Mouse (Mus musculus) layer of hippocampus, adult 2 months (tissue): Measurements from ENCODE around the gene Cep295nl. TPM values are rescaled to one million over a fixed set of nuclear protein-coding genes. Genes with fewer than 3 reads are reported as not detected.
"Not testable (repeated sequence)": the region's sequence is repeated elsewhere in the genome, so short reads cannot be mapped to it uniquely, and the experiment has no call there.

Experiments
- DNase-seq, 2 experiments: peaks; one replicate each; pipeline ENCODE4 v3.0.0; 2022; ENCODE audit warnings: low spot score in 2 of 2
- H3K27ac ChIP-seq: fragments of 200-600 bp; 2 replicates; pipeline ENCODE4 v1.8.1; 2022
- H3K4me3 ChIP-seq: fragments of 200-600 bp; 2 replicates; pipeline ENCODE4 v1.8.1; 2022; ENCODE audit warnings: mild to moderate bottlenecking
- CTCF ChIP-seq: fragments of 200-600 bp; conservative IDR thresholded peaks from 2 replicates; pipeline ENCODE4 v1.8.1; 2022; ENCODE audit warnings: antibody characterized with exemption, mild to moderate bottlenecking, moderate library complexity
- long read RNA-seq, 2 experiments: library from polyadenylated mRNA; stranded (forward); transcript quantifications; one replicate each; pipeline ENCODE4 v2.0.0; 2021; ENCODE audit warnings: borderline mapping rate in 2 of 2
- total RNA-seq, 2 experiments: library from RNA; stranded (reverse); gene quantifications; 2 replicates each; pipeline ENCODE4 v1.2.3; 2021

Gene Cep295nl
- total RNA-seq = 1 to 10 TPM; 1.1 to 1.6 TPM
- long read RNA-seq, experiment 1 = 0 reads
- long read RNA-seq, experiment 2 = 0 reads

DNA sequence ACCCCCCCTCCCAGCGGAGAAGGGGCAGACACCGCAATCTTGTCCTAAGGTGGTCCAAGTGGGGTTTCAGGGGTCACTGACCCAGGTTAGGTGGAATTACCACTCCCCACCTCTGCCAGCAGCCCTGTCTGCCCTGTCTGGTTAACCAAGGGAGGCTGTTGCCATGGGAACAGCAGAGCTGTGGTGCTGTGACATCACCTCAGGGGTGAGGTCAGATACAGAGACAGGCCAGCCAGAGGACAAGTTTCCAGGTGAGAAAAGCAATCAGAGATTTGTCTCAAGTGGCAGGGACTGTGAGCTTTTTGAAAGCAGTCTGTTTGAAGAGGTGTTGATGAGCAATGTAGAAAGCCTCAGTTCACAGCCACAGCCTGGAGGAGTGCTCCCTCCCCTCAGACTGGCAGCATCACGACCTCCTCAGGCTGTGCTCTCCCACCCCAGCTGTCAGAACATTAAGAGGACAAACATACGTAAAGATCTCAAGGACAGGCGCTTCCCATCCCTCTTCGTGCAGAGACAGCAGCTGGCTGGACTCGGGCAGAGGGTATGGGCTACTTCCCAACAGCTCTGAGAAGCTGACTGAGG, at the start of gene Cep295nl:
Gene Cep295nl (minus strand): TSS at position 101 of the 582 bp plus-strand sequence.
- H3K27ac ChIP-seq = no peak within 1 kb of the TSS
- H3K4me3 ChIP-seq = no peak within 1 kb of the TSS
- no peak for DNase-seq
- TF ChIP-seq CTCF = no peak

DNA sequence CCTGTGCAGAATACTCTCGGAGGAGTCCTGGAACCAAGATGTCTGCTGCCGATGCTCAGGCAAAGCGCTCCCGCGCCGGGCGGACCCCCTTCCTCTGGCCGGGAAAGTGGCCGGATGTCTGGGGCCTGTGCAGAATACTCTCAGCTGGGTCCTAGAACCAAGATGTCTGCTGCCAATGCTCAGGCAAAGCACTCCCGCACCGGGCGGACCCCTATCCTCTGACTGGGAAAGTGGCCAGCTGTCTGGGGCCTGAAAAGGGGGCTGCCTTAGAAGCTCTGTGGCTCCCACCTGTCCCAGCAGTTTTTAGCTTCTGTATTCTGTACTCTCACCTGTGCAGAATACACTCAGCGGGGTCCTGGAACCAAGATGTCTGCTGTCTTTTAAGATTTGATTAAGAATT, 45.5 kb upstream of the Cep295nl start:
- DNase-seq, H3K27ac ChIP-seq, H3K4me3 ChIP-seq: not testable (repeated sequence)

DNA sequence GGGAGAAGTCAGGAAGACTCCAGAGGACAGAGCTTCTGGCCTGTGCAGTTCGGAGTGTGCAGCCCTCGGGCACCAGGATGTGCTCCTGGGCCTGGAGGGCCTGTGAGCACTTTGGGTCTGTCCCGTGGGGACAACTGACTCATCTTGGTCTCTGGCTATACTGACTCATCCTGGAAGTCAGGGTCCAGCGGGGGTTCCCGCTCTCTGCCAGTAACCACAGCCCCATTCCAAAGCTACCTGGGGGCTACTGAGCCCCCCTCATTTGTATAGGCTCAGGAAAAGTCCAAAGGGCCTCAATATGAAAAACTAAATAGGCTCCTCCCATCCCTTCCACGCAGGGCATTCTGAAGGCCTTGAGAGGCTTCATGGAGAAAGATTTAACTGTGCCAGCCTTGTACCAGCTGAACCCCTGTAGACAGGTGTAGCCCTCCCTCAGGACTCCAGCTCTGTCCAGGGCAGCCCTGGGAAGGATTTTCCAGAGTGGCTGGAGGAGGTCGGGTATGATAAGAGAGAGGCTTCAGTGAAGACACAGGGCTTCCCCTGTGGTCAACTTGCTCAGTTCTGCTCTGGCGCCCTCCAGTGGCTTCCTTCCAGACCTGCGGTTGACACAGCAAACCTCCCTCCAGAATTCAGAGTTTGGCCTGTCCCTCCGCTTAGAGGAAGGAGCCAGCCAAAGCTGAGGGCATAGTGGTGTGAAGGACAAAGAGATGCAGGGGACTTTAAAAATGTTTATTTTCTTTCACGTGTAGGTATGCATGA, 37.1 kb upstream of the Cep295nl start:
- DNase-seq = peak; percentile 80 to 86
- no peak overlapping the region for H3K4me3 ChIP-seq
- TF ChIP-seq CTCF = peak; percentile 95
- no peak overlapping the region for H3K27ac ChIP-seq

DNA sequence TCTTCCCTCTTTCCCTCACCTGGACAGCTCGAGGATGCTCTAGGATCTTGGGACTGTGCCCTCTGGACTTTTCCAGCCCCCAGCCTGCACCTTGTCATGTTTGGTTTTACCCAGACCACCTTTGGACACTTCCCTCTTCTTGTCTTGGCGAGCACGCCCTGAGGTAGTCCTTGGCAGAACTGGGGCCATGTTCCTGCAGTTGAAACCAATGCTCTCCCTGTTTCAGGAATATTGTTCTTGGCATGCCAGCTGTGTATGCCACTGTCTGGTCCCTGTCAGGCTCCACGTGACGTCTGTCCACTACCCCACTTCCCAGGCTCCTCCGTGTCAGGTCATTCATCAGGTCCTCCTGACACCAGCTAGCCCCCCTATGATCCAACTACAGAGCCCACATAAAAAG, 36.4 kb upstream of the Cep295nl start:
- Histone ChIP-seq H3K4me3 (no peak overlapping the region), H3K27ac (no peak overlapping the region)
- no peak for DNase-seq
- no peak for TF ChIP-seq CTCF

DNA sequence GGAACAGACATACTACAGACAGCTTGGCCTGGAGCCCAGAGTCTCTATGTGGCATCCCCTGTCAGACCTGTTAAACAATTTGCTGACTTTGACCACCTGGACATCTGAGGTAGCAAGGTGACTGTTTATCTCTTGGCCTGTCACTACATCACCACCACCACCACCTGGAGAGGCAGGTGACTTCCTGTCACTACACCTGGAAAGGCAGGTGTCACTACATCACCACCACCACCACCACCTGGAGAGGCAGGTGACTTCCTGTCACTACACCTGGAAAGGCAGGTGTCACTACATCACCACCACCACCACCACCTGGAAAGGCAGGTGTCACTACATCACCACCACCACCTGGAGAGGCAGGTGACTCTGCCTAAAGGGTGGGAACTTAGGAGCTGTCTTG, 34.0 kb upstream of the Cep295nl start:
- not testable (repeated sequence) for H3K4me3 ChIP-seq, H3K27ac ChIP-seq
- DNase-seq = peak in 1 of 2 experiments; percentile 2

DNA sequence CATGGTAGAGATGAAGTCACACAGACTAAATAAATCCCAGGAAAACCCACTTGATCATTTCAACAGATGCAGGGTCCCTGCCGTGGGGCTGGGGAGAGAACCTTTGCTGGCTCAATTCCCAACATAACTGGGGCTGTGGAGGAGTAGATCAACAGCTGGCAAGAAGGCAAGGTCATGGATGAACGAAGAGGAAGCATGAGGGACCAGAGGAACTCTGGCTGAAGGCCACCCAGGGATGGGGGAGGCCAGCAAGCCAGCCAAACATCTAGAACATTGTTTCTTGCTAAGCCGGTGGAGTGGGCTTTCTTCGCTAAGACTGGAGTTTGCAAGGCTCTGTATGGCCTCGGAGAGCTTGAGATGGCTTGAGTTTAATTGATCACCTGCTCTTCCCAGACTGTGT, 33.6 kb upstream of the Cep295nl start:
- no peak overlapping the region for H3K4me3 ChIP-seq
- TF ChIP-seq CTCF = no peak
- DNase-seq = no peak
- no peak overlapping the region for H3K27ac ChIP-seq

DNA sequence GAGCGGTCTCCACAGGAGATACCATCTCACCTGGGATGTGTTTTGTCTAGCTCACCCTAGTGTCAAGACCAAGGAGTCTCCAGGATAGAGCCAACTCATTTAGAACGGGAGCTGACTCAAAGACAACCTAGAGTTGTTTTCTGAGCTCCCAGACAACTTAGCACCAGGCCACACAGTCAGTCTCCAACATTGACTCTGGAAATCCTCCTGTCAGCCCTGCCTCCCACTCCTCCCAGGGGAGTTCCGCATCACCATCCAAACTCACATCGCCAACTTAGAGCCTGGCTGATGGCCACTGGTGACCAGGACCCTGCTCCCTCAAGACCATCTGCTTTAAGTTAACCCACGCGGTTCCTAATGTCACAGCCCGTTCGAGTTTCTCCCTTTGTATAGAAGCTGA, 33.2 kb upstream of the Cep295nl start:
- DNase-seq = peak in 1 of 2 experiments; percentile 7
- no peak for TF ChIP-seq CTCF
- no peak overlapping the region for H3K27ac ChIP-seq
- H3K4me3 ChIP-seq = no peak overlapping the region

DNA sequence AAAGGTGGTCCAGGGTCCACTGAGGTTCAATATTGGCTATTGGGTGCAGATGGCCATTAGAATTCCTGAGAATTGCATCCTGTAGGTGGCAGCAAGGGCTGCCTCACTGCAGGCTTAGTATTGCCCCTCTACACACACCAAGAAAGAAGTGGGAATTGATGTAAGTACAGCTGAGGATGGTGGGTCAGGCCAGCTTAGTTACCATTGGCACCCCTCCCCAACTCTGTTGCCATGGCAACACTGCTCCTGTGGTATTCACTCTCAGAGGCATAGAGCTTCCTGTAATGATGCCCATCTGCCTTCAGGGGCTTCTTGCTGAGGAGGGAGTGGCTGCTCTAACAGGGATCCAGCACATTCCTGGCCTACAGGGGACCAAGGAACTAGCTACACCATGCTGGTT, 32.7 kb upstream of the Cep295nl start:
- peak; percentile 53 for TF ChIP-seq CTCF
- DNase-seq = peak in 1 of 2 experiments; percentile 7
- H3K4me3 ChIP-seq = no peak overlapping the region
- no peak overlapping the region for H3K27ac ChIP-seq

DNA sequence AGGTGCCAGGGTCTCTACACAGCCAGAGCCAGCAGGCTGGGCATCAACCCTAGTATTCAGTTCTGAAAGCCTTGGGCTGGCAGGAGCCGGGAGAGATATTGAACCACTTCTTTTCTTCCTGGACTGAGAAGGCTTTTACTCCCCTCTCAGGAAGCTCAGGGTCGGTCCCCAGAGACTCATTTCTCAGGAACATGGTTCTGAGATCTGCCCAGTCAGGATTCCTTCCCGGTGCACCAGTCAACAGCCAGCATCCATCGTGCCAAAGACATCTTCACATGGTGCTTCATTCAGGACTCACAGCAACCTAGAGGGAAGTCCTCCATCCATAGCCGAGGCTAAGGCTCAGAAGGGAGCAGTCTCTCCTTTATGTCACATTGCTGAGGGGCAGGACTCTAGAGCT, 32.2 kb upstream of the Cep295nl start:
- H3K27ac ChIP-seq = no peak overlapping the region
- H3K4me3 ChIP-seq = no peak overlapping the region
- no peak for TF ChIP-seq CTCF
- peak in 1 of 2 experiments; percentile 3 for DNase-seq

DNA sequence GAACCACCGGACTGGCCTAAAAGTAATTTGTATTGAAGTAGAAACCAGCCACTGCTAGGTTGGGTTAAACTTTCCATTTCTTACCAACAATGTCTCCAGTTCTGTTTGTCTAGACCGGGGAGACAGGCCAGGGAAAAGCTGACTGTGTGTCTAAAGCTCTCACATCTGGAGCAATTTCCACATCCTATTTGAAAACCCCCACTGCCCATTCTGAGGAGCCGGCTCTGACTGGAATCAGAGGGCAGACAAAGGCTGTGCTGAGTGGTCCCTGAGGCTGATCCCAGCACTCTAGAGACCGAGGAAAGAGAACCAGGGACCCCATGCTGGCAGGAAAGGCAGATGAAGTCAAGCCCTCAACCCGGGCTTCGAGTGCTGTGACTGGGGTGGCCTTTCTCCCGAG, 30.3 kb upstream of the Cep295nl start:
- Histone ChIP-seq H3K27ac (no peak overlapping the region), H3K4me3 (no peak overlapping the region)
- peak in 1 of 2 experiments; percentile 3 for DNase-seq
- TF ChIP-seq CTCF = no peak

DNA sequence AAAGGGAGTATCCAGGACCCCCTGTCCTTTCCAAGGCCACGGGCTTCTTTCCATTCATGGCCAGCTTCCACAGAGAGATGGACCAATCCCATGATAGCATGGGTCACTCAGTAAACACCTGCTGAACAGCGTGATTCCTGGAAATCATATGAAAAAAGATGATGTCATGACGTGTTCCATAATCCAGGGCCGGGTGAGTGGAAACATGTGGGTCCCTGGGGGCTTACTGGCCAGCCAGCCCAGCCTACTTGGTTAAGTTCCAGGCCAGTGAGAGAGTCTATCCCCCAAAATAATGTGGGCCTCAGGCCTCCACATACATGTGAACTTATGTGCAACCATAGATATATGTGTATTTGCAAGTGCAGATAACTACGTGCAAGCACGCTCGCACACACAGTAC, 29.6 kb upstream of the Cep295nl start:
- Histone ChIP-seq H3K27ac (no peak overlapping the region), H3K4me3 (no peak overlapping the region)
- no peak for TF ChIP-seq CTCF
- peak in 1 of 2 experiments; percentile 8 for DNase-seq

DNA sequence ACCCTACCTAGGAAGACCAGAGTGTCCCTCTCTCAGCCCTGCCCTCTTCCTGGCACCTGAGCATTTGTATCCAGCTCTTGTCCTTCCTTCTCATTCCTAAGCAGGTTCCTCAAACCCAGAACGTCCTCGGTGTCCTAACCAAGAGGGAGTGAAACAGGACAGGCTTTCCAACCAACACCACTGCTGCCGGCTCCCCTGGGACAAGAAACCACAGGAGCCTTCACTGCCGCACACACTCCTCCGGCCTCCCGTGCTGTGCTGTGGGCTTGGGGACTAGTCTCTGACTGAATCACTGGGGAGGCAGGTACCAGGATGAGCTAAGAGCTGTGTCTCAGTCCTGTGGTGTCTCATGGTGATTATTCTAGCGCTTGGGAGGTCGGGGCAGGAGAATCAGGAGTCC, 27.4 kb upstream of the Cep295nl start:
- no peak for DNase-seq
- no peak for TF ChIP-seq CTCF
- Histone ChIP-seq H3K27ac (no peak overlapping the region), H3K4me3 (no peak overlapping the region)

DNA sequence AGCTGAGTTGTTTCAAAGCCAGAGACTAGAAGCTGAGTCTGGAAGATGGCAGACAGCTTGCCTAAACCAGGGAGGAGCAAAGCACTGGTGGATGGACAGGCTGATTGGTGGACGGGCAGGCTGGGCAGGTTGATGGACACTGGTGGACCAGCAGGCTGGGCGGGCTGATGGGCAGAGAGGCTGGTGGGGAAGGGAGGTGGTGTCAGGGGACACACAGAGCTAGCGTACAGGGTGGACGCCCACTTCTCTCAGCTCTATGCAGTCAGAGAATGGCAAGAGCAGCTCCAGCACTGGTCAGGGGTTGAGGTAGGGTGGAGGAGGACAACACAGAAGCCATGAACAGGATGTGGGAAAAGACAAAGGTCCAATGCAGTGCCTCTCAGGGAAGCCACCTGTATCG, 27.0 kb upstream of the Cep295nl start:
- no peak for DNase-seq
- H3K4me3 ChIP-seq = no peak overlapping the region
- no peak for TF ChIP-seq CTCF
- H3K27ac ChIP-seq = no peak overlapping the region

DNA sequence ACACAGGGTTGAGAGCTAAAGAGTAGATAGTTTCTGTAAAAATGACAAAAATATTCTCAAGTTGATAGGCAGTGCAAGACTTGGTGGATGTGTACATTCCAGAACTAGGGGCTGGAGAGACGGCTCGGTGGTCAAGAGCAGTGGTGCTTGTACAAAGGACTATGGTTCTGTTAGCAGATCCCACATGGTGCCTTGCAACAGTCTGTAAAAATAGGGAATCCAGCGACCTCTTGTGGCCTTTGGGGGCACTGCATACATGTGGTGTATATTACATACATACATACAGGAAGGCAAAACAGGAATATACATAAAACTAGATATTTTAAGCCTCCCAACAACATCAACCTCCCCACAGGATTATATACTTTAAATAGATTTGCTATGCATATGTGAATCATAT, 26.0 kb upstream of the Cep295nl start:
- peak; percentile 65 for TF ChIP-seq CTCF
- no peak for DNase-seq
- no peak overlapping the region for H3K27ac ChIP-seq
- H3K4me3 ChIP-seq = no peak overlapping the region
